Mouse (Mus musculus) stomach, embryonic 15.5 days (tissue): ENCODE data around the gene Terb2. TPM values are rescaled to one million over a fixed set of nuclear protein-coding genes. Genes with fewer than 3 reads are reported as not detected.

Source experiments
- ATAC-seq: fragments of 200-750 bp; cut with Nextera tagmentation; 2 replicates; pipeline ENCODE4 v1.8.0; 2017; ENCODE audit warnings: low read depth, moderate number of reproducible peaks, moderate TSS enrichment; ENCODE audit not compliant: insufficient read depth, low FRiP score
- H3K27ac ChIP-seq: fragments of 300-500 bp; sonication (generic); 2 replicates; pipeline ENCODE4 v1.5.1; 2015; ENCODE audit warnings: mild to moderate bottlenecking, inconsistent platforms
- H3K27me3 ChIP-seq: fragments of 300-500 bp; sonication (generic); replicated peaks from 2 replicates; pipeline ENCODE4 v1.6.1; 2015; ENCODE audit warnings: inconsistent platforms
- H3K36me3 ChIP-seq: fragments of 300-500 bp; sonication (generic); 2 replicates; pipeline ENCODE4 v1.6.1; 2015; ENCODE audit warnings: inconsistent platforms
- H3K4me1 ChIP-seq: fragments of 300-500 bp; sonication (generic); 2 replicates; pipeline ENCODE4 v1.6.1; 2015; ENCODE audit warnings: inconsistent platforms
- H3K4me2 ChIP-seq: fragments of 300-500 bp; sonication (generic); 2 replicates; pipeline ENCODE4 v1.6.1; 2015; ENCODE audit warnings: mild to moderate bottlenecking, inconsistent platforms
- H3K4me3 ChIP-seq: fragments of 300-500 bp; sonication (generic); replicated peaks from 2 replicates; pipeline ENCODE4 v1.5.1; 2015; ENCODE audit warnings: inconsistent platforms
- H3K9ac ChIP-seq: fragments of 300-500 bp; sonication (generic); 2 replicates; pipeline ENCODE4 v1.6.1; 2015; ENCODE audit warnings: inconsistent platforms
- H3K9me3 ChIP-seq: fragments of 300-500 bp; sonication (generic); 2 replicates; pipeline ENCODE4 v1.6.1; 2016; ENCODE audit warnings: inconsistent platforms
- WGBS: fragments of 180-500 bp; shearing (Covaris S2); methylation state at CpG from one replicate; pipeline ENCODE4 v1.1.7; 2015; 5-methylcytosine and 5-hydroxymethylcytosine counted together
- polyA plus RNA-seq: library from polyadenylated mRNA; unstranded; fragments of >200 nt; fragmentation: Nextera tagmentation; extraction: Ambion mirVana; gene quantifications from 2 replicates; pipeline ENCODE4 v1.2.1, GENCODE M21; 2015

Gene Terb2
- polyA plus RNA-seq, 1 experiment from 2014 or later = not detected

GRCm38 (mm10) chr2:122163430-122164195, 22.5 kb upstream of the Terb2 start:
- WGBS = 65% methylated on average over 13 of the region's 13 CpGs
- H3K9ac ChIP-seq = no peak overlapping the region
- H3K9me3 ChIP-seq = no peaks in the 10 kb centered on the region
- H3K27me3 ChIP-seq = no peaks in the 10 kb centered on the region
- H3K4me1 ChIP-seq = 0 out of 2 replicates have a peak, but pooled peaks cover 3% of the 10 kb centered on the region
- no peak overlapping the region; the same call in 1 of the 2 replicates for H3K27ac ChIP-seq
- H3K4me3 ChIP-seq = no peak overlapping the region
- ATAC-seq = no peak
- H3K4me2 ChIP-seq = no peak overlapping the region
- H3K36me3 ChIP-seq = no peaks in the 10 kb centered on the region

- H3K27me3 ChIP-seq = no peaks in the 10 kb centered on the region
- no peak overlapping the region for H3K4me2 ChIP-seq
- no peak overlapping the region for H3K4me3 ChIP-seq
- 0 out of 2 replicates have a peak, but pooled peaks cover 3% of the 10 kb centered on the region for H3K4me1 ChIP-seq
- no peak overlapping the region for H3K9ac ChIP-seq
- H3K9me3 ChIP-seq = no peaks in the 10 kb centered on the region
- no peak for ATAC-seq
- H3K27ac ChIP-seq = no peak overlapping the region; the same call in 1 of the 2 replicates
- no peaks in the 10 kb centered on the region for H3K36me3 ChIP-seq
- 80% methylated on average over 11 of the region's 11 CpGs for WGBS
Measured at GRCm38 (mm10) chr2:122164293-122164692, 21.8 kb upstream of the Terb2 start.

- no peak for ATAC-seq
- no peaks in the 10 kb centered on the region for H3K36me3 ChIP-seq
- no peak overlapping the region for H3K27ac ChIP-seq
- H3K4me1 ChIP-seq = no peaks in the 10 kb centered on the region
- no peaks in the 10 kb centered on the region for H3K9me3 ChIP-seq
- H3K4me3 ChIP-seq = no peak overlapping the region
- no peak overlapping the region for H3K4me2 ChIP-seq
- no peaks in the 10 kb centered on the region for H3K27me3 ChIP-seq
- H3K9ac ChIP-seq = no peak overlapping the region
- WGBS = 74% methylated on average over 6 of the region's 6 CpGs
Measured at GRCm38 (mm10) chr2:122171292-122171691, 14.8 kb upstream of the Terb2 start.

GRCm38 (mm10) chr2:122172188-122172587, 13.9 kb upstream of the Terb2 start:
- no peaks in the 10 kb centered on the region for H3K4me1 ChIP-seq
- no peaks in the 10 kb centered on the region for H3K27me3 ChIP-seq
- no peak overlapping the region for H3K4me2 ChIP-seq
- WGBS = 89% methylated on average over 2 of the region's 2 CpGs
- no peak overlapping the region for H3K27ac ChIP-seq
- H3K36me3 ChIP-seq = no peaks in the 10 kb centered on the region
- no peak overlapping the region for H3K4me3 ChIP-seq
- H3K9ac ChIP-seq = no peak overlapping the region
- H3K9me3 ChIP-seq = no peaks in the 10 kb centered on the region
- ATAC-seq = no peak

- Histone ChIP-seq H3K36me3 (no peaks in the 10 kb centered on the region), H3K27ac (no peak overlapping the region), H3K4me2 (no peak overlapping the region), H3K27me3 (no peaks in the 10 kb centered on the region), H3K9ac (no peak overlapping the region), H3K4me3 (no peak overlapping the region), H3K9me3 (no peaks in the 10 kb centered on the region), H3K4me1 (no peaks in the 10 kb centered on the region)
- no peak for ATAC-seq
- 67% methylated on average over 8 of the region's 8 CpGs for WGBS
Measured at GRCm38 (mm10) chr2:122180051-122180822, 5.8 kb upstream of the Terb2 start.

GRCm38 (mm10) chr2:122185086-122185485, 986 bp upstream of the Terb2 start:
- no peaks in the 10 kb centered on the region for H3K36me3 ChIP-seq
- H3K9me3 ChIP-seq = no peaks in the 10 kb centered on the region
- H3K4me2 ChIP-seq = no peak overlapping the region
- no peak overlapping the region for H3K9ac ChIP-seq
- 84% methylated on average over 4 of the region's 4 CpGs for WGBS
- H3K27me3 ChIP-seq = no peaks in the 10 kb centered on the region
- H3K4me3 ChIP-seq = no peak overlapping the region
- no peak for ATAC-seq
- no peak overlapping the region for H3K27ac ChIP-seq
- no peaks in the 10 kb centered on the region for H3K4me1 ChIP-seq

- H3K4me2 ChIP-seq = no peak overlapping the region
- H3K9ac ChIP-seq = no peak overlapping the region
- no peaks in the 10 kb centered on the region for H3K4me1 ChIP-seq
- no peaks in the 10 kb centered on the region for H3K27me3 ChIP-seq
- H3K4me3 ChIP-seq = no peak overlapping the region
- H3K27ac ChIP-seq = no peak overlapping the region
- no peaks in the 10 kb centered on the region for H3K36me3 ChIP-seq
- no peaks in the 10 kb centered on the region for H3K9me3 ChIP-seq
- no peak for ATAC-seq
- 83% methylated on average over 3 of the region's 3 CpGs for WGBS
Measured at GRCm38 (mm10) chr2:122186751-122187150, 679 bp downstream of the Terb2 start.

GRCm38 (mm10) chr2:122191849-122192248, 5.8 kb downstream of the Terb2 start:
- Histone ChIP-seq H3K27ac (no peak overlapping the region), H3K4me2 (no peak overlapping the region), H3K9me3 (no peaks in the 10 kb centered on the region), H3K27me3 (no peaks in the 10 kb centered on the region), H3K36me3 (no peaks in the 10 kb centered on the region), H3K9ac (no peak overlapping the region), H3K4me3 (no peak overlapping the region), H3K4me1 (no peaks in the 10 kb centered on the region)
- ATAC-seq = no peak
- WGBS = 71% methylated on average over 3 of the region's 3 CpGs

GRCm38 (mm10) chr2:122194509-122194929, 8.4 kb downstream of the Terb2 start:
- Histone ChIP-seq H3K9me3 (no peaks in the 10 kb centered on the region), H3K36me3 (no peaks in the 10 kb centered on the region), H3K4me3 (no peak overlapping the region), H3K27ac (no peak overlapping the region), H3K4me1 (no peaks in the 10 kb centered on the region), H3K4me2 (no peak overlapping the region), H3K27me3 (no peaks in the 10 kb centered on the region), H3K9ac (no peak overlapping the region)
- WGBS = 49% methylated on average over 1 of the region's 1 CpGs
- ATAC-seq = no peak

GRCm38 (mm10) chr2:122201501-122201900, 15.4 kb downstream of the Terb2 start:
- 55% methylated on average over 1 of the region's 1 CpGs for WGBS
- Histone ChIP-seq H3K4me3 (no peak overlapping the region), H3K27me3 (no peaks in the 10 kb centered on the region), H3K9ac (no peak overlapping the region), H3K27ac (no peak overlapping the region), H3K36me3 (no peaks in the 10 kb centered on the region), H3K4me1 (0 out of 2 replicates have a peak, but pooled peaks cover under 1% of the 10 kb centered on the region), H3K4me2 (no peak overlapping the region), H3K9me3 (no peaks in the 10 kb centered on the region)
- no peak for ATAC-seq

GRCm38 (mm10) chr2:122206440-122207107, 20.5 kb downstream of the Terb2 start:
- peak; percentile 70 for ATAC-seq
- no peaks in the 10 kb centered on the region for H3K36me3 ChIP-seq
- H3K27ac ChIP-seq = no peak overlapping the region; the same call in 1 of the 2 replicates
- H3K4me2 ChIP-seq = no peak overlapping the region
- 0 out of 2 replicates have a peak, but pooled peaks cover 3% of the 10 kb centered on the region for H3K4me1 ChIP-seq
- no peak overlapping the region for H3K9ac ChIP-seq
- WGBS = 42% methylated on average over 2 of the region's 2 CpGs
- H3K4me3 ChIP-seq = no peak overlapping the region
- H3K9me3 ChIP-seq = no peaks in the 10 kb centered on the region
- H3K27me3 ChIP-seq = no peaks in the 10 kb centered on the region
